Mouse (Mus musculus): ENCODE results near the gene Zbtb45.

- TF ChIP-seq USF2 (IDR thresholded peaks at IDR 0.05; ENCODE audit: borderline replicate concordance in 1 of 2, insufficient read depth in 1 of 2, low read depth in 1 of 2, low read length in 2 of 2) (no peak), E2F4 (IDR thresholded peaks at IDR 0.05; ENCODE audit: borderline replicate concordance, low read depth, low read length) (no peak), CTCF (IDR thresholded peaks at IDR 0.05 in 2 of 3, conservative IDR thresholded peaks at IDR 0.05 in 1 of 3; ENCODE audit: control insufficient read depth in 1 of 3, insufficient read depth in 1 of 3, low read depth in 2 of 3, low read length in 3 of 3, poor library complexity in 1 of 3, severe bottlenecking in 1 of 3) (no peak), MXI1 (IDR thresholded peaks at IDR 0.05; ENCODE audit: low read depth, low read length) (no peak), ZC3H11A (IDR thresholded peaks at IDR 0.05; ENCODE audit: low read depth, low read length) (no peak), POLR2A (IDR thresholded peaks at IDR 0.05; ENCODE audit: control insufficient read depth in 1 of 2, insufficient read depth in 1 of 2, low read depth in 1 of 2, low read length in 2 of 2, poor library complexity in 1 of 2) (no peak), POLR2AphosphoS5 (IDR thresholded peaks at IDR 0.05; ENCODE audit: borderline replicate concordance, low read depth, low read length) (no peak), SMC3 (IDR thresholded peaks at IDR 0.05; ENCODE audit: low read depth, low read length) (no peak), EP300 (IDR thresholded peaks at IDR 0.05; ENCODE audit: low read depth in 1 of 2, low read length in 2 of 2) (no peak), MAFK (IDR thresholded peaks at IDR 0.05; ENCODE audit: borderline replicate concordance, low read depth, low read length) (no peak), NRF1 (IDR thresholded peaks at IDR 0.05; ENCODE audit: insufficient read depth, low read depth, low read length, poor library complexity, severe bottlenecking) (no peak), TBP (IDR thresholded peaks at IDR 0.05; ENCODE audit: low read depth, low read length) (no peak)
Measured at GRCm38 (mm10) chr7:13053501-13053900, 43.7 kb upstream of the Zbtb45 start.
